Mouse (Mus musculus) limb, embryonic 15.5 days (tissue): ENCODE measurements around the gene Sprn. TPM values are rescaled to one million over a fixed set of nuclear protein-coding genes. Genes with fewer than 3 reads are reported as not detected.

ENCODE experiments used
- ATAC-seq: fragments of 200-750 bp; cut with Nextera tagmentation; 2 replicates; pipeline ENCODE4 v1.8.0; 2017; ENCODE audit warnings: low read depth, moderate TSS enrichment; ENCODE audit not compliant: insufficient number of reproducible peaks, low FRiP score, low TSS enrichment
- H3K27ac ChIP-seq: fragments of 300-500 bp; sonication (generic); 2 replicates; pipeline ENCODE4 v1.5.1; 2015; ENCODE audit warnings: moderate library complexity, mild to moderate bottlenecking, inconsistent platforms
- H3K27me3 ChIP-seq: fragments of 300-500 bp; sonication (generic); 2 replicates; pipeline ENCODE4 v1.6.1; 2015; ENCODE audit warnings: inconsistent platforms
- H3K36me3 ChIP-seq: fragments of 300-500 bp; sonication (generic); 2 replicates; pipeline ENCODE4 v1.6.1; 2015; ENCODE audit warnings: inconsistent platforms
- H3K4me1 ChIP-seq: fragments of 300-500 bp; sonication (generic); 2 replicates; pipeline ENCODE4 v1.6.1; 2015; ENCODE audit warnings: inconsistent platforms
- H3K4me2 ChIP-seq: fragments of 300-500 bp; sonication (generic); 2 replicates; pipeline ENCODE4 v1.6.1; 2015; ENCODE audit warnings: mild to moderate bottlenecking, inconsistent platforms
- H3K4me3 ChIP-seq: fragments of 300-500 bp; sonication (generic); 2 replicates; pipeline ENCODE4 v1.5.1; 2015; ENCODE audit warnings: mild to moderate bottlenecking, inconsistent platforms
- H3K9ac ChIP-seq: fragments of 300-500 bp; sonication (generic); 2 replicates; pipeline ENCODE4 v1.6.1; 2015; ENCODE audit warnings: inconsistent platforms
- H3K9me3 ChIP-seq: fragments of 300-500 bp; sonication (generic); 2 replicates; pipeline ENCODE4 v1.6.1; 2016; ENCODE audit warnings: inconsistent platforms
- WGBS: fragments of 180-500 bp; shearing (Covaris S2); methylation state at CpG from one replicate; pipeline ENCODE4 v1.1.7; 2015; 5-methylcytosine and 5-hydroxymethylcytosine counted together
- polyA plus RNA-seq: library from polyadenylated mRNA; unstranded; fragments of >200 nt; fragmentation: Nextera tagmentation; extraction: Ambion mirVana; gene quantifications from 2 replicates; pipeline ENCODE4 v1.2.1, GENCODE M21; 2015

Gene Sprn
- 0.27 and 0.36 TPM in 2 replicates for polyA plus RNA-seq

DNA sequence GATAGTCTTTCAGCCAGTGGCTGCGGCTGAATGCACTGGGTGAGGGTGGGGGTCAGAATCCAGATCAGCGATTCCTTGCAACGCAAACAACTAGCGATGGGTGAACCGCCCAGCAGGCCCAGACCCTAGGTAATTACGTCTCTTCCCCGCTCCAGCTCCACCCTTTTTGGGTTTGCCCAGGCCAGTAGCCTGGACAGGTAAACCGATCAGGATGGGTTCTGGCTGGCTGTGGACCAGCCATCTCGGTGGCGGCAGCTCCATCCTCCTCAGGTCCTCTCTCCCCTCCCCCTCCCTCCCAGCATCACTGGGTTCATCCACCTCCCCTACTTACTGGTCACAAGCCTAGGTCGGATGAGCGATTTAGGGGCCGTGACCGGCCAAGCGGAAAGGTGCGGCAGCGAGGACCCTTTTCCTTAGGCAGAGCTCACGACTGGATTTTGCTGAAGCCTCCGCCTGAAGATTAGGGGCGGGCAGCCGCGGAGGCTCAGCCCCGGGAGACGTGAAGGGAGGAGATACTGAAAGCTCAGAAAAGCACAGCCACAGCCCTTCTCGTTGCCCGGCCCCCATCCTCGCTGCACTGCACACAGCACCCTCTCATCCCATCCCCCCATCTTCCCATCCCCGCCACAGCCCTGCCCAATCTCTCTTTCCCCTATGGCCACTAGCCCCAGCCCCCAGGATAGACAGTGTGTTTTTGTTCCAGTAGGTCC lies at the start of gene Sprn:
TSS of gene Sprn (minus strand) at position 660 of the 710 bp plus-strand sequence.
- Histone ChIP-seq H3K4me1 (peaks cover 11% of the 10 kb centered on the region), H3K4me3 (peak within 1 kb of the TSS; percentile 20; the same call in 1 of the 2 replicates), H3K9ac (0 out of 2 replicates have a peak within 1 kb of the TSS, but pooled peaks have one; percentile 28), H3K36me3 (peaks cover 8% of the 10 kb centered on the region; the same call in 1 of the 2 replicates), H3K9me3 (no peaks in the 10 kb centered on the region), H3K27me3 (peaks cover 54% of the 10 kb centered on the region), H3K27ac (no peak within 1 kb of the TSS), H3K4me2 (peak within 1 kb of the TSS; percentile 34)
- no peak for ATAC-seq
- WGBS: 3% methylated on average over 28 of the region's 28 CpGs

- Histone ChIP-seq H3K36me3 (no peaks in the 10 kb centered on the region), H3K4me3 (no peak overlapping the region), H3K27me3 (no peaks in the 10 kb centered on the region), H3K4me1 (no peaks in the 10 kb centered on the region), H3K9ac (no peak overlapping the region), H3K27ac (no peak overlapping the region), H3K9me3 (no peaks in the 10 kb centered on the region), H3K4me2 (no peak overlapping the region)
- ATAC-seq: no peak
- WGBS: 86% methylated on average over 4 of the region's 4 CpGs
Measured at GRCm38 (mm10) chr7:140201090-140201489, 46.4 kb upstream of the Sprn start.

- no peaks in the 10 kb centered on the region for H3K9me3 ChIP-seq
- no peaks in the 10 kb centered on the region for H3K4me1 ChIP-seq
- H3K4me2 ChIP-seq: no peak overlapping the region
- no peak overlapping the region for H3K27ac ChIP-seq
- H3K4me3 ChIP-seq: no peak overlapping the region
- H3K9ac ChIP-seq: no peak overlapping the region
- 77% methylated on average over 8 of the region's 8 CpGs for WGBS
- no peaks in the 10 kb centered on the region for H3K27me3 ChIP-seq
- H3K36me3 ChIP-seq: no peaks in the 10 kb centered on the region
- no peak for ATAC-seq
Measured at GRCm38 (mm10) chr7:140196002-140196401, 41.3 kb upstream of the Sprn start.

DNA sequence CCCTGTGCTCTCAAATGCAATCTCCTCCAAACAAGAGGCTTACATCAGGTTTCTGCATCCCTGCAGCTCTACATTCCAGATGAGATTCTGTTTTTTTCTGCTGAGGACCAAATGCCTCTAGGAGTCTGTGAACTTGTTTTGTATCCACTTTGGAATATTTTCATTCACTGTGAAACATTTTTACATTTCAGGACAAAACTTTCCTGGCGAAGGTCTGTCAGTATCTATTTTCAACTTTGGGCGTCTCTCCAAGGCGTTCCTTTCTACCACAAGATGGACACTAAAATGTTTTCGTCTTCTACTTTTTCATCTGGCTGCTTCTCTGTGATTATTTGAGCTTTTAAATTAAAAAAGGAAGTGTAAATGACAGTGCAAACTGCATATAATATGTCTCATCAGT lies 39.4 kb upstream of the Sprn start:
- 82% methylated on average over 4 of the region's 4 CpGs for WGBS
- ATAC-seq: no peak
- no peak overlapping the region for H3K4me2 ChIP-seq
- no peak overlapping the region for H3K9ac ChIP-seq
- no peaks in the 10 kb centered on the region for H3K4me1 ChIP-seq
- H3K27ac ChIP-seq: no peak overlapping the region
- H3K4me3 ChIP-seq: no peak overlapping the region
- H3K9me3 ChIP-seq: no peaks in the 10 kb centered on the region
- H3K36me3 ChIP-seq: no peaks in the 10 kb centered on the region
- no peaks in the 10 kb centered on the region for H3K27me3 ChIP-seq

- H3K9me3 ChIP-seq: no peaks in the 10 kb centered on the region
- no peaks in the 10 kb centered on the region for H3K4me1 ChIP-seq
- H3K27ac ChIP-seq: no peak overlapping the region
- 79% methylated on average over 2 of the region's 2 CpGs for WGBS
- no peak overlapping the region for H3K4me2 ChIP-seq
- H3K27me3 ChIP-seq: no peaks in the 10 kb centered on the region
- no peaks in the 10 kb centered on the region for H3K36me3 ChIP-seq
- H3K9ac ChIP-seq: no peak overlapping the region
- no peak for ATAC-seq
- no peak overlapping the region for H3K4me3 ChIP-seq
Measured at GRCm38 (mm10) chr7:140192851-140193250, 38.2 kb upstream of the Sprn start.

DNA sequence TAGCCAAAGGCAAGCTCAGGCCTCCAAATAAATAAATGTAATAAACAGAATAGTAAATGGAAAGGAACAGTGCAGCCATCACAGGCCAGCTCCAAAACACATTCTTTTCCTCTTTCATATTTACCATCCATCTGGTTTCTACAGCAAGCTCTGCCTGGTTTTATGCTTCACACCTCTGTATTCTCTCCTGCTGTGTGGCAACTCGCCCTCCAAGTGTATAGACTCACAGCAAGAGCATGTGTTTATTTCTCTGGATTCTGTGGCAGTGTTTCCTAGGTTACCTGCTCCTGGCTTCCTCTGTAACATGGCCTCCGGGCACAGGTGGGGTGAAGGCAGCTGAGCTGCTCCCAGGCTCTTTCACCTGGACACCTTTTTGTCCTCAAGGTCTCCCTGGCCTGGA lies 37.8 kb upstream of the Sprn start:
- WGBS: 50% methylated on average over 2 of the region's 2 CpGs
- H3K4me1 ChIP-seq: no peaks in the 10 kb centered on the region
- no peak overlapping the region for H3K4me2 ChIP-seq
- no peak overlapping the region for H3K4me3 ChIP-seq
- no peak overlapping the region for H3K27ac ChIP-seq
- no peaks in the 10 kb centered on the region for H3K27me3 ChIP-seq
- no peak overlapping the region for H3K9ac ChIP-seq
- no peaks in the 10 kb centered on the region for H3K9me3 ChIP-seq
- ATAC-seq: no peak
- no peaks in the 10 kb centered on the region for H3K36me3 ChIP-seq

GRCm38 (mm10) chr7:140190435-140190834 lies 35.8 kb upstream of the Sprn start:
- Histone ChIP-seq H3K4me1 (no peaks in the 10 kb centered on the region), H3K27me3 (no peaks in the 10 kb centered on the region), H3K9ac (no peak overlapping the region), H3K36me3 (no peaks in the 10 kb centered on the region), H3K4me2 (no peak overlapping the region), H3K27ac (no peak overlapping the region), H3K4me3 (no peak overlapping the region), H3K9me3 (no peaks in the 10 kb centered on the region)
- WGBS: 97% methylated on average over 1 of the region's 1 CpGs
- no peak for ATAC-seq

DNA sequence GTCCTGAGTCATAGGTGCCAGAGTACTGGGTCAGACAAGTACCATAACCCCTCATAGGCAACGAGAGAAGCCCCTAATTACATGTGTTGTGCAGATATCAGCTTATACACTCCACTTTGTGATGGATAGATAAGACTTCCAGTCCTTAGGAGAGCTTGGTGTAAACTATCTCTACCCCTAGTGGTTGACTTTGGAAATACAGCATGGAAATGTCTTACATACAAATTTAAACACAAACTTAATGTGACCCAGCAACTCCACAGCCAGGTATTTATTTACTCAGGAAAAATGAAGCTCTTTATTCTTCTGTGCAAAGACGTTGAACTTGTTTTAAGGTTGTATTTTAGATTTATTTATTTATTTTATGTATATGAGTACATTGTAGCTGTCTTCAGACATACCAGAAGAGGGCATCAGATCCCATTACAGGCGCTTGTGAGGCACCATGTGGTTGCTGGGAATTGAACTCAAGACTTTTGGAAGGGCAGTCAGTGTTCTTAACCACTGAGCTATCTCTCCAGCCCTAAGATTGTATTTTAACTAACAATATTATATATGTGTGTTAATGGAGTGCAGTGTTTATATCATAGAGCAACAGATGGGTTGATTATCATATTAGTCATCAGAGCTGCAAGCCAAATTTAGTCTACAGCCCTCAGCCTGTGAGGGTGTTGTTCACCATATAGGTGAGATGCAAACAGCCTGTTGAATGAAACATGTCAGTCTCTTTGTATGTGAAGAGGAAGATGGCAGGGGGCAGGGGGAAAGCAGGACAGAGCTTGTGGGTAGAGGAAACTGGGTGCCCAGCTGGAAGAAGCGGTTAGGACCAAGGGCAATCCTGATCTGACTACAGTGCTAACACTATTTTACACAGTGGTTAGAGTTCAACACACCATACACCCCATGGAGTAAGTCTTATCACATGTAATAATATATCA lies 34.0 kb upstream of the Sprn start:
- no peak overlapping the region for H3K27ac ChIP-seq
- H3K27me3 ChIP-seq: no peaks in the 10 kb centered on the region
- no peak overlapping the region for H3K4me2 ChIP-seq
- H3K4me1 ChIP-seq: no peaks in the 10 kb centered on the region
- ATAC-seq: no peak
- H3K9me3 ChIP-seq: no peaks in the 10 kb centered on the region
- H3K4me3 ChIP-seq: no peak overlapping the region
- WGBS: 57% methylated on average over 4 of the region's 4 CpGs
- no peaks in the 10 kb centered on the region for H3K36me3 ChIP-seq
- no peak overlapping the region for H3K9ac ChIP-seq

DNA sequence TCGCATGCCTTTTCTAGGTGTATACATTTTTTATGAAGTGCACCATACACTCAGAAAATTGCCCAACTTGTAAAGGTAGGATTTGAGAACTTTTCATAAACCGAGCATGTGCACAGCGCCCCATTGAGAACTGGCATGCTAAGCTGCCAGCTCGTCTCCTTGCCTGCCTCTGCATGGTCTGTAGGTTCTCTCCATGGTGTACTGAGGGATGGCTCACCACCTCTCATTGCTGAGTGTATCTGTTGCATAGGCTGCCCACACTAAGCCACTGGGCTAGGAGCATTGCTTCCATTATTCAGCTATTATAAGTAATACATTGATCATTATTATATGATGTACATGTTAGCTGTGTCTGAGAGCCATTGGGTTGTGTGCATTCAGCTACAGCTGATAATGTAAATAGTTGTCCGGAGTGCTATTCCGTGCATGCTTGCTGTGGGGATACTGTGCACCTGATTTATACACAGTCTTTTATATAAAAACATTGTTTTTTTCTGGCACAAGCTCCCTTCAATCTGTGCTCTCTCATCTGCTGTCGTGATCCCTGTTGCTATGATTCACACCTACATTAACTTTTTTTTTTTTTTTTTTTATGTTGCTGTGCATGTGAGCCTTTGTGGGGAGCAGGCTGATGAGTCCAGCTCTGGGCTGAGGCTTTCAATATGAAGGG lies 33.2 kb upstream of the Sprn start:
- Histone ChIP-seq H3K4me1 (no peaks in the 10 kb centered on the region), H3K4me2 (no peak overlapping the region), H3K36me3 (no peaks in the 10 kb centered on the region), H3K27ac (no peak overlapping the region), H3K27me3 (no peaks in the 10 kb centered on the region), H3K4me3 (no peak overlapping the region), H3K9ac (no peak overlapping the region), H3K9me3 (no peaks in the 10 kb centered on the region)
- no peak for ATAC-seq
- 78% methylated on average over 7 of the region's 7 CpGs for WGBS

GRCm38 (mm10) chr7:140186646-140187620 lies 32.3 kb upstream of the Sprn start:
- Histone ChIP-seq H3K27me3 (no peaks in the 10 kb centered on the region), H3K4me3 (no peak overlapping the region), H3K4me2 (no peak overlapping the region), H3K9ac (no peak overlapping the region), H3K9me3 (no peaks in the 10 kb centered on the region), H3K36me3 (no peaks in the 10 kb centered on the region), H3K4me1 (no peaks in the 10 kb centered on the region), H3K27ac (no peak overlapping the region)
- WGBS: 57% methylated on average over 18 of the region's 18 CpGs
- ATAC-seq: no peak

DNA sequence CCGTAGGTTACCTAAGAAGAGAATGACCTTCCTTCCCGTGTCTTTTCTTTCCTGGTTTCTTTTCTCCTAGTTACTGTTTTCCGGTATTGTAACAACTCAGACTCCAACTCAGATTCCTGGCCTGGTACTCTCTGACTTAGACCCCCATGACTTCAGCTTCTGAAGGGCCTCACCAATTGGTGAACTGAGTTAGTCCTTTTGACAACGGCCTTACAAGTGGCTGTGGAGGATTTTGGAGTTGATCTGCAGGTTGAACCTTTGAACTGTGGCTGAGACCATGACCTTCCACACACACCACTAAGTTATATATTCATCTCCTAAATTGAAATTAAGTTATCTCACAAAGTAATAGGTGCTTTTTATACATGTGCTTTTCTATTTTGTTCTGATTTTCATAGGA lies 29.5 kb upstream of the Sprn start:
- Histone ChIP-seq H3K4me1 (no peaks in the 10 kb centered on the region), H3K9ac (no peak overlapping the region), H3K27me3 (no peaks in the 10 kb centered on the region), H3K27ac (no peak overlapping the region), H3K36me3 (no peaks in the 10 kb centered on the region), H3K9me3 (no peaks in the 10 kb centered on the region), H3K4me2 (no peak overlapping the region), H3K4me3 (no peak overlapping the region)
- no peak for ATAC-seq
- WGBS: 84% methylated on average over 4 of the region's 4 CpGs
